Mouse (Mus musculus) kidney, embryonic 14.5 days (tissue): ENCODE measurements around the gene Rmdn3. TPM values are rescaled to one million over a fixed set of nuclear protein-coding genes. Genes with fewer than 3 reads are reported as not detected.

Source experiments
- ATAC-seq: fragments of 200-750 bp; cut with Nextera tagmentation; 2 replicates; pipeline ENCODE4 v1.8.0; 2017; ENCODE audit warnings: moderate number of reproducible peaks, mild to moderate bottlenecking, moderate TSS enrichment, moderate library complexity; ENCODE audit not compliant: low FRiP score, low TSS enrichment
- H3K27ac ChIP-seq: fragments of 300-500 bp; sonication (generic); 2 replicates; pipeline ENCODE4 v1.5.1; 2014; ENCODE audit warnings: low read depth, mild to moderate bottlenecking, low read length, moderate library complexity, mixed read lengths
- H3K27me3 ChIP-seq: fragments of 300-500 bp; sonication (generic); 2 replicates; pipeline ENCODE4 v1.6.1; 2014; ENCODE audit warnings: mild to moderate bottlenecking, low read length; ENCODE audit not compliant: control insufficient read depth, insufficient read depth
- H3K36me3 ChIP-seq: fragments of 300-500 bp; sonication (generic); 2 replicates; pipeline ENCODE4 v1.6.1; 2014; ENCODE audit warnings: low read length, mixed read lengths; ENCODE audit not compliant: control insufficient read depth, insufficient read depth
- H3K4me1 ChIP-seq: fragments of 300-500 bp; sonication (generic); 2 replicates; pipeline ENCODE4 v1.6.1; 2014; ENCODE audit warnings: low read length, mixed read lengths; ENCODE audit not compliant: control insufficient read depth, insufficient read depth
- H3K4me2 ChIP-seq: fragments of 300-500 bp; sonication (generic); replicated peaks from 2 replicates; pipeline ENCODE4 v1.6.1; 2014; ENCODE audit warnings: low read depth, mild to moderate bottlenecking, low read length
- H3K4me3 ChIP-seq: fragments of 300-500 bp; sonication (generic); 2 replicates; pipeline ENCODE4 v1.5.1; 2014; ENCODE audit warnings: mild to moderate bottlenecking, low read length
- H3K9ac ChIP-seq: fragments of 300-500 bp; sonication (generic); 2 replicates; pipeline ENCODE4 v1.6.1; 2014; ENCODE audit warnings: low read depth, mild to moderate bottlenecking, low read length, moderate library complexity
- H3K9me3 ChIP-seq: fragments of 300-500 bp; sonication (generic); 2 replicates; pipeline ENCODE4 v1.6.1; 2016; ENCODE audit warnings: low read length; ENCODE audit not compliant: control insufficient read depth
- WGBS: fragments of 180-500 bp; shearing (Covaris S2); extraction: QIAGEN DNeasy Blood & Tissue Kit; methylation state at CpG from one replicate; pipeline ENCODE4 v1.1.7; 2014; 5-methylcytosine and 5-hydroxymethylcytosine counted together
- polyA plus RNA-seq: library from polyadenylated mRNA; unstranded; fragments of >200 nt; fragmentation: Nextera tagmentation; extraction: Ambion mirVana; gene quantifications from 2 replicates; pipeline ENCODE4 v1.2.1, GENCODE M21; 2014

The Rmdn3 gene
- polyA plus RNA-seq, 1 experiment from 2014 or later = 41.9 TPM

GRCm38 (mm10) chr2:119190969-119191368 lies 34.1 kb upstream of the Rmdn3 start:
- no peaks in the 10 kb centered on the region for H3K27me3 ChIP-seq
- H3K27ac ChIP-seq = no peak overlapping the region
- no peak overlapping the region for H3K4me2 ChIP-seq
- 88% methylated on average over 5 of the region's 5 CpGs for WGBS
- no peak overlapping the region for H3K9ac ChIP-seq
- no peaks in the 10 kb centered on the region for H3K9me3 ChIP-seq
- no peak overlapping the region for H3K4me3 ChIP-seq
- ATAC-seq = no peak
- H3K36me3 ChIP-seq = no peaks in the 10 kb centered on the region
- no peaks in the 10 kb centered on the region for H3K4me1 ChIP-seq

GRCm38 (mm10) chr2:119189029-119189710 lies 32.3 kb upstream of the Rmdn3 start:
- H3K27ac ChIP-seq = no peak overlapping the region
- no peaks in the 10 kb centered on the region for H3K27me3 ChIP-seq
- H3K36me3 ChIP-seq = peaks cover 6% of the 10 kb centered on the region; the same call in 1 of the 2 replicates
- peak overlapping the region; percentile 21; the same call in 1 of the 2 replicates for H3K4me3 ChIP-seq
- no peaks in the 10 kb centered on the region for H3K9me3 ChIP-seq
- ATAC-seq = peak; percentile 83
- WGBS = 9% methylated on average over 15 of the region's 15 CpGs
- H3K4me2 ChIP-seq = peak overlapping the region; percentile 62
- H3K4me1 ChIP-seq = no peaks in the 10 kb centered on the region
- H3K9ac ChIP-seq = no peak overlapping the region

GRCm38 (mm10) chr2:119182914-119183313 lies 26.1 kb upstream of the Rmdn3 start:
- Histone ChIP-seq H3K4me3 (no peak overlapping the region), H3K4me1 (no peaks in the 10 kb centered on the region), H3K9ac (no peak overlapping the region), H3K27me3 (no peaks in the 10 kb centered on the region), H3K36me3 (peaks cover 39% of the 10 kb centered on the region), H3K4me2 (no peak overlapping the region), H3K9me3 (no peaks in the 10 kb centered on the region), H3K27ac (no peak overlapping the region)
- no peak for ATAC-seq
- 87% methylated on average over 7 of the region's 7 CpGs for WGBS

GRCm38 (mm10) chr2:119177384-119177939 lies 20.6 kb upstream of the Rmdn3 start:
- H3K9me3 ChIP-seq = no peaks in the 10 kb centered on the region
- WGBS = 92% methylated on average over 5 of the region's 5 CpGs

GRCm38 (mm10) chr2:119176761-119177160 lies 19.9 kb upstream of the Rmdn3 start:
- Histone ChIP-seq H3K4me3 (no peak overlapping the region), H3K9me3 (no peaks in the 10 kb centered on the region), H3K4me2 (no peak overlapping the region), H3K27ac (no peak overlapping the region), H3K27me3 (no peaks in the 10 kb centered on the region), H3K9ac (no peak overlapping the region), H3K36me3 (peaks cover 18% of the 10 kb centered on the region; the same call in 1 of the 2 replicates), H3K4me1 (peaks cover 32% of the 10 kb centered on the region)
- no peak for ATAC-seq
- WGBS = 66% methylated on average over 3 of the region's 3 CpGs

More at GRCm38 (mm10) chr2:119177384-119177939, 20.6 kb upstream of the Rmdn3 start:
- no peak overlapping the region for H3K27ac ChIP-seq
- peaks cover 18% of the 10 kb centered on the region; the same call in 1 of the 2 replicates for H3K36me3 ChIP-seq
- H3K4me3 ChIP-seq = no peak overlapping the region
- no peak for ATAC-seq
- H3K4me1 ChIP-seq = peaks cover 26% of the 10 kb centered on the region
- no peak overlapping the region for H3K4me2 ChIP-seq
- no peak overlapping the region for H3K9ac ChIP-seq
- H3K27me3 ChIP-seq = no peaks in the 10 kb centered on the region

GRCm38 (mm10) chr2:119175614-119176013 lies 18.8 kb upstream of the Rmdn3 start:
- Histone ChIP-seq H3K27ac (no peak overlapping the region), H3K4me2 (no peak overlapping the region), H3K9me3 (no peaks in the 10 kb centered on the region), H3K9ac (no peak overlapping the region; the same call in 1 of the 2 replicates), H3K4me3 (no peak overlapping the region), H3K27me3 (no peaks in the 10 kb centered on the region), H3K36me3 (peaks cover 14% of the 10 kb centered on the region; the same call in 1 of the 2 replicates), H3K4me1 (peaks cover 32% of the 10 kb centered on the region)
- WGBS = 62% methylated on average over 6 of the region's 6 CpGs
- ATAC-seq = no peak

GRCm38 (mm10) chr2:119174866-119175265 lies 18.0 kb upstream of the Rmdn3 start:
- peaks cover 32% of the 10 kb centered on the region for H3K4me1 ChIP-seq
- no peak overlapping the region for H3K4me3 ChIP-seq
- no peaks in the 10 kb centered on the region for H3K27me3 ChIP-seq
- no peak overlapping the region for H3K4me2 ChIP-seq
- H3K27ac ChIP-seq = no peak overlapping the region
- 43% methylated on average over 14 of the region's 14 CpGs for whole genome bisulfite sequencing
- no peaks in the 10 kb centered on the region for H3K9me3 ChIP-seq
- peaks cover 7% of the 10 kb centered on the region; the same call in 1 of the 2 replicates for H3K36me3 ChIP-seq
- no peak for ATAC-seq
- H3K9ac ChIP-seq = no peak overlapping the region

GRCm38 (mm10) chr2:119173991-119174651 lies 17.3 kb upstream of the Rmdn3 start, which contains the start of gene Gm14137:
Gm14137 (plus strand) TSS chr2:119174509.
- Histone ChIP-seq H3K9ac (peak within 1 kb of the TSS; percentile 18; the same call in 1 of the 2 replicates), H3K9me3 (no peaks in the 10 kb centered on the region), H3K4me1 (peaks cover 32% of the 10 kb centered on the region), H3K4me2 (no peak within 1 kb of the TSS), H3K27me3 (no peaks in the 10 kb centered on the region), H3K27ac (peak within 1 kb of the TSS; percentile 52; the same call in 1 of the 2 replicates), H3K4me3 (no peak within 1 kb of the TSS), H3K36me3 (peaks cover 2% of the 10 kb centered on the region; the same call in 1 of the 2 replicates)
- no peak for ATAC-seq
- WGBS = 44% methylated on average over 8 of the region's 8 CpGs
